Mouse (Mus musculus) small intestine, adult 2 months (tissue): ENCODE results near the gene Gzmc.

ENCODE experiments used
- CTCF ChIP-seq: fragments of 200-500 bp; IDR thresholded peaks from 2 replicates; pipeline ENCODE4 v1.5.1; 2012; ENCODE audit warnings: low read depth, mild to moderate bottlenecking, control low read depth, inconsistent platforms, low read length, moderate library complexity, mixed read lengths; ENCODE audit not compliant: insufficient replicate concordance, insufficient read length; ENCODE audit errors: extremely low read depth
- POLR2A ChIP-seq: fragments of 200-500 bp; IDR thresholded peaks from 2 replicates; pipeline ENCODE4 v1.6.1; 2012; ENCODE audit warnings: low read depth, mild to moderate bottlenecking, control low read depth, inconsistent platforms, low read length, moderate library complexity

GRCm38 (mm10) chr14:56266109-56266508 is 31.7 kb upstream of the Gzmc start:
- TF ChIP-seq POLR2A: no peak
- no peak for TF ChIP-seq CTCF
